Mouse (Mus musculus): ENCODE measurements at regions not wholly inside any gene's neighbourhood (a gene's known extent, or its start where the extent isn't known, plus 50 kb on each side); places are given as distances from the start of the nearest gene placed in this dataset.

GRCm38 (mm10) chr10:96550266-96550665 lies 66.5 kb upstream of the Btg1 start:
- Histone ChIP-seq H3K9me3 (ENCODE audit: control insufficient read depth) (no peaks in the 10 kb centered on the region), H3K27ac (ENCODE audit: low read depth, low read length) (no peak overlapping the region), H3K9ac (ENCODE audit: low read depth, low read length) (no peak overlapping the region), H3K27me3 (replicated peaks; ENCODE audit: control insufficient read depth, insufficient read depth, low read length) (no peaks in the 10 kb centered on the region), H3K4me2 (replicated peaks; ENCODE audit: low read depth) (no peak overlapping the region), H3K4me1 (replicated peaks; ENCODE audit: control insufficient read depth, insufficient read depth, low read length) (0 out of 2 replicates have a peak, but pooled peaks cover 2% of the 10 kb centered on the region), H3K4me3 (ENCODE audit: low read depth, low read length) (no peak overlapping the region), H3K36me3 (ENCODE audit: control insufficient read depth, insufficient read depth) (no peaks in the 10 kb centered on the region)
- no peak for TF ChIP-seq CTCF (IDR thresholded peaks at IDR 0.05; ENCODE audit: low read depth)
- WGBS = 61% methylated on average over 4 of the region's 4 CpGs
- ATAC-seq = no peak

DNA sequence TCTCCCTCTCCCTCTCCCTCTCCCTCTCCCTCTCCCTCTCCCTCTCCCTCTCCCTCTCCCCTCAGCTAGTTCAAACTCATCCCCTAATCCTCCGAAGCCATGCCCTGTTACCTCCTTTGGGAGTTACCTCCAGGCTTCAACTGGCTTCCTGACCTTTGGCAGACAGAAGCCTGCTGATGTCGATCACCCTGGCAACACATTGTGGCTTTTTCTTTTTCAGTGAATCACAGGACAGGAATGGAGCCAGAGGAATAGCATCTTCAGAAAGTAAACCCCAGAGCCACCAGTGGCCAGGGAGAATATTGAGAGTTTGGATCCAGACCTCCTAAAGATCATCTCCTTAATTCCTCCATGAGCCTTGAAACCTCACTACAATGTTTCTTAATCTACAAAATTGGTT lies 59.5 kb upstream of the Btg1 start:
- WGBS = 45% methylated on average over 2 of the region's 2 CpGs
- H3K27ac ChIP-seq (ENCODE audit: low read depth, low read length) = no peak overlapping the region
- H3K36me3 ChIP-seq (ENCODE audit: control insufficient read depth, insufficient read depth) = no peaks in the 10 kb centered on the region
- no peak for ATAC-seq
- no peaks in the 10 kb centered on the region for H3K9me3 ChIP-seq (ENCODE audit: control insufficient read depth)
- TF ChIP-seq CTCF (IDR thresholded peaks at IDR 0.05; ENCODE audit: low read depth) = no peak
- H3K27me3 ChIP-seq (replicated peaks; ENCODE audit: control insufficient read depth, insufficient read depth, low read length) = no peaks in the 10 kb centered on the region
- H3K4me1 ChIP-seq (replicated peaks; ENCODE audit: control insufficient read depth, insufficient read depth, low read length) = no peaks in the 10 kb centered on the region
- H3K4me2 ChIP-seq (replicated peaks; ENCODE audit: low read depth) = no peak overlapping the region
- no peak overlapping the region for H3K9ac ChIP-seq (ENCODE audit: low read depth, low read length)
- no peak overlapping the region for H3K4me3 ChIP-seq (ENCODE audit: low read depth, low read length)

DNA sequence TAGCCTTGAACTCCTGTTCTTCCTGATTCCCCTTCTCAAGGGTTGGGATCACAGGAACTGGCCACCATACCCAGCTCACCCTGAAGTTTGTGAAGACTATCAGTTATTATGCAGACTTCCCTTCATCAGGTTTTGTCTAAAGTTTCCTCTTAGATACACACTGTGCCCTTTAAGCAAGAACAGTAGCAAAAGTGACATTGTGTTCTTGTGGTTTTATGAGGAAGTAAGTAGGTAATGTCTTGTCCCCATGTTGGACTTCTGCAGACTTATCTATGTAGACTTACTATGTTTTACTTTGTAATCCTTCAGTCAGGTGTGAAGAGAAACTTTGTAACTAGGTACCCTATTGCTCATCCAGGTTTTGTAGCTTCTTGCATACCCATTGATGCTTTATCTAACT lies 51.5 kb upstream of the Btg1 start:
- Histone ChIP-seq H3K4me2 (replicated peaks; ENCODE audit: low read depth) (no peak overlapping the region), H3K9me3 (ENCODE audit: control insufficient read depth) (no peaks in the 10 kb centered on the region), H3K4me3 (ENCODE audit: low read depth, low read length) (no peak overlapping the region), H3K27me3 (replicated peaks; ENCODE audit: control insufficient read depth, insufficient read depth, low read length) (no peaks in the 10 kb centered on the region), H3K4me1 (replicated peaks; ENCODE audit: control insufficient read depth, insufficient read depth, low read length) (no peaks in the 10 kb centered on the region), H3K9ac (ENCODE audit: low read depth, low read length) (no peak overlapping the region), H3K27ac (ENCODE audit: low read depth, low read length) (no peak overlapping the region), H3K36me3 (ENCODE audit: control insufficient read depth, insufficient read depth) (no peaks in the 10 kb centered on the region)
- no peak for ATAC-seq
- TF ChIP-seq CTCF (IDR thresholded peaks at IDR 0.05; ENCODE audit: low read depth) = no peak
